Mouse (Mus musculus) T-helper 17 cell (primary cell): ENCODE results near the gene Islr.

Experiments used
- in situ Hi-C, 2 experiments: fragments of 300-600 bp; cut with MboI, MseI; formaldehyde crosslinking; loops; 1 replicate in 1 of 2; 2 replicates in 1 of 2; pipeline ENCODE4 v1.15.1; 2025; ENCODE audit warnings: high pct_unique_total_duplicates in 2 of 2

The Islr gene

DNA sequence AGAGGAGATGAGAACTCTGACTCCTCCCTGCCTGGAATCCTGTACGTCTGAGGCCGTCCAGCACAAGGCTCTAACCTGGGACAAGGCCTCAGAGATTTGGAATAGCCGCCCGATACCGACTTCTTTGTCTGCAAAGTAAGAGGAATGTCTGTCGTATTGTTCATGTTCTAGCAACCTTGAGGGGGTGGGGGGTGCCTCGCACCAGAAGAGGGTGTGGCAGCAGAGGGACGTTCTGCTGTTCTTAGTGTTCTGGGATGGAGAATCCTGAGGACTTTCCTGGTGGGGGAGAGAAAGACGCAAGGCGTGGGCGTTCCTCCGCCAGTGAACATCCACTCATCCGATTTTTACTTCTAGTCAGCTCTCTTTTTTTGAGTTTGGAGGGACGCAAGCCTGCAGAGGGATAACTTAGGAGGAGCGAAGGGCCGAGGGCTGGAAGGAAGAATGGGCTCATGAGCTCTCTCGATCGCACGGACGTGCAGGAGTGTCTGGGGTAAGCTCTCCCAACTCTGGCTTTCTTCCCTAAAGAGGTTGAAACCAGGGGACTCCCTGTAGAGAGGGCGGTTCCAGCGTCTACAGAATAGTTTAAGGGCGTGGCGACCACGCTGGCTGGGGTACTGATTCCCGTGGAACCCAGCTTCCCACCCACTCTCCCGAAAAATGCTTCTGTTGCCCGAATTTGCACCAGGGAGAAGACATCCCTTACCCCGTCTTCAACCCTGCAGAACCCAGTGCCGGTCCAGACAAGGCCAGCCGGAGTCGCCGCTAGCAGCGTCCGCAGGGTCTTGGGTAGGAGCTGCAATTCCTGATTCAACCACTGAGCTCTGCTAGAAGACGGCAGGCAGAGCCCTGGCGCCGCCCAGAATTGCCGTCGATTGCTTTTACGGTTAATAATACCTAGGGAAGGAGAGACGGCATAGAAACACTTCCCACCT is at the start of gene Islr, which contains the start of gene Islr2:
Gene Islr, minus strand, starts transcription at position 791 of the 932 bp plus-strand sequence.
Gene Islr2, minus strand, starts transcription at position 804 of the 932 bp plus-strand sequence.
- in situ Hi-C loops = loop anchor here in 1 of 2 experiments (5.0 kb wide), 1 partner anchor 166 kb away; no protein-coding TSS in a partner anchor

DNA sequence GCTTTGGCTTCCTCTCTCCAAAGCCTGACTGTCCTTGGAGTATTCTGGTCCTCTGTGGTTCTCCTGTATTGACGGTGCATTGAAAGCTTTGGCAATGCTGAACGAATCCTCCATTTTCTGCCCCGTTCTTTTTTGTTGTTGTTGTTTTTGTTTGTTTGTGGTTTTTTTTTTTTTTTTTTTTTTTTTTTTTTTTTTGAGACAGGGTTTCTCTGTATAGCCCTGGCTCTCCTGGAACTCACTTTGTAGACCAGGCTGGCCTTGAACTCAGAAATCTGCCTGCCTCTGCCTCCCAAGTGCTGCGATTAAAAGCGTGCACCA is 49.7 kb upstream of the Islr start:
- in situ Hi-C loops = loop anchor here in 1 of 2 experiments (25.0 kb wide), 1 partner anchor 1234 kb away; the partner anchor contains the start of gene Arih1

DNA sequence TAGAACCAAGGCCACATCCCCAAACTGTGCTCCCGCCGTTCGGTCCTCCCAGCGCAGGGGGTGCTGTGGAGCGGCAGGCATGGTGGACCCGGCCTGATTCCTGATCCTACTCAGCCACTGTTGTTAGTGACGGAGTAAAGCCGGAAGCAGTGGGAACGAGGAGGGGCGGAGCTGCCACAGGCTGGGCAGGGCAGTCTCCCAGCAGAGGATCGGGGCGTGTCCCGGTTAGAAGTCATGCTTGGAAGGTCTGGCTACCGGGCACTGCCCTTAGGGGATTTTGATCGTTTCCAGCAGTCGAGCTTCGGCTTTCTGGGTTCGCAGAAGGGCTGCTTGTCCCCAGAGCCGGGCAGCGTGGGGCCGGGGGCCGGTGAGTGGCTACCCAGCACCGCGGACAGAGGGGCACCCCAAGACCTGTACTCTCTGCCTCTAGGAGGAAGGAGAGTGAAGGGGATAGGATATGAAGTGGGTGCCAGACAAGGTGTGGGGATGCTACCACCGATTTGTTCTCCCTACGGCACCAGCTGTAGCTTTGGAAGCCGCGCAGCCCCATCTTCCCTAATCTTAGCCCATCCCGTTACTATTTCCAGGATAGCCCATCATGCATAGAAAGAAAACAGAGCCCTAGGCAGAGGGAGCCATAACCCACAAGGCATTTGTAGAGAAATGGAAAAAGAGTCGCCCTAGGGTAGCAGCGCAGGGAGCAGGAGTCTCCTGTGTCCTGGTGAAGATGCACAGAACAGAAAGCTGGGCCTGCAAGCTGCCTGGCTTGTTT is 49.1 kb upstream of the Islr start, which contains the start of gene Stoml1:
Gene Stoml1, plus strand, starts transcription at position 132 of the 772 bp plus-strand sequence.
- in situ Hi-C loops = loop anchor here in 1 of 2 experiments (25.0 kb wide), 1 partner anchor 1234 kb away; the partner anchor contains the start of gene Arih1

DNA sequence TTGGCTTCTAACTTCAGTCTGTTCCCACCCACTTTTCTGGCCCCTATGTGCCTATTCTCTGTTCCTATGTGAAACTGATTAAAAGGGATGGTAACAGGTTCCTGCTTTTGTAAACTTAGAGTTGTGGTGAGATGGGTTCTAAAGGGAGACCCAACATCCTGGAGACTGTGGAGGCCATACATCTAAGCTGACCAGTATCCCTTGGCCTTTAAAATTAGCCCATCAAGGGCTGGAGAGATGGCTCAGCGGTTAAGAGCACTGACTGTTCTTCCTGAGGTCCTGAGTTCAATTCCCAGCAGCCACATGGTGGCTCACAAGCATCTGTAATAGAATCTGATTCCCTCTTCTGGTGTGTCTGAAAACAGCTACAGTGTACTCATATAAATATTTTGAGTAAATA is 46.6 kb upstream of the Islr start:
- in situ Hi-C loops = loop anchor here in 1 of 2 experiments (25.0 kb wide), 1 partner anchor 1237 kb away; the partner anchor contains the start of gene Arih1

DNA sequence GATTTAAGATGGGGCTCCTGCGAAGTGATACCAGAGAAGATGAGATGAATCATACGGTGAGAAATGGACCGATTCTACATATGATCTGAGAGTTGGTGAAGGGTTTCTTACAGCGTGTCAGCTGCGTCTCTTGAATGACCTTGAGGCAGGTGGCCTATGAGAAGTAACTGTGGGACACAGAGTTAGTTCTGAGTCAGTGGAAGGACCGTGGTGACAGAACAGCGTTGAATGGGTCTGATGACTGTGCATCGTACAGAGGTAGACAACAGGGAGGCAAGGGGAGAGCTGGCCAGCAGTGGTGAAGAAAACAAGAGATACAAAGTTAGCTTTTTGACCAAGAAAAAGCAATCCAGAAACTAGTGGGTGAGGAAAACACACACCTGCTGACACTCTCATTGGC is 46.2 kb upstream of the Islr start:
- in situ Hi-C loops = loop anchor here in 1 of 2 experiments (25.0 kb wide), 1 partner anchor 1237 kb away; the partner anchor contains the start of gene Arih1

DNA sequence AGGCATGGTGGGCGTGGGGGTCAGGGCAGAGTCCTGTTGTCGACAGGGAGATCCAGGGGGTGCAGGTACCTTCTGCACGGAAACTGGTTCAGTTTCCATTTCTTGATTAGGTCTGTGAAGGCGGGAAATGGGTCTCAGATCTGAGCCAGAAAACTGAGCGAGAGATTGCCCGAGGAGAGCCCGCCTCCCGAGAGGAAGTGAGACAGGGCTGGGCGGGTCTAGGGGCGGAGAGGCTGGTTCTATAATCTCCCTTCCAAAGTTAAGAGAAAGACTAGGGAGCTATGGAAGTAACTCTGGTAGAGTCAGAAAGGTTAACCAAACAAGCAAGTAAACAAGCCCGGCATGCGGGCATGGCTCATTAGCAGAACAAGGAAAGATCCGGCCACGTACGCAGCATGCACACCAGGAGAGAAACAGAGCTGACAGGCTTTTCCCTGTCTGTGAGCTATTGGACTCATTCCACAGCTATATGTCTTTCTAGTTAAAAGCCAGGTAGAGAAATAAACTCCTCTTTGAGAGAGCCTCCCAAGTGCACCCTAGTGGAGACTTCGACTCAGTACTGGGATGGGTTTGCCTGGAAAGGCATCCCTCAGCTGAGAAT is 45.6 kb upstream of the Islr start, which contains the start of gene Pml:
Gene Pml, minus strand, starts transcription at position 195 of the 601 bp plus-strand sequence.
- in situ Hi-C loops = loop anchor here in 1 of 2 experiments (25.0 kb wide), 1 partner anchor 1238 kb away; the partner anchor contains the start of gene Arih1

DNA sequence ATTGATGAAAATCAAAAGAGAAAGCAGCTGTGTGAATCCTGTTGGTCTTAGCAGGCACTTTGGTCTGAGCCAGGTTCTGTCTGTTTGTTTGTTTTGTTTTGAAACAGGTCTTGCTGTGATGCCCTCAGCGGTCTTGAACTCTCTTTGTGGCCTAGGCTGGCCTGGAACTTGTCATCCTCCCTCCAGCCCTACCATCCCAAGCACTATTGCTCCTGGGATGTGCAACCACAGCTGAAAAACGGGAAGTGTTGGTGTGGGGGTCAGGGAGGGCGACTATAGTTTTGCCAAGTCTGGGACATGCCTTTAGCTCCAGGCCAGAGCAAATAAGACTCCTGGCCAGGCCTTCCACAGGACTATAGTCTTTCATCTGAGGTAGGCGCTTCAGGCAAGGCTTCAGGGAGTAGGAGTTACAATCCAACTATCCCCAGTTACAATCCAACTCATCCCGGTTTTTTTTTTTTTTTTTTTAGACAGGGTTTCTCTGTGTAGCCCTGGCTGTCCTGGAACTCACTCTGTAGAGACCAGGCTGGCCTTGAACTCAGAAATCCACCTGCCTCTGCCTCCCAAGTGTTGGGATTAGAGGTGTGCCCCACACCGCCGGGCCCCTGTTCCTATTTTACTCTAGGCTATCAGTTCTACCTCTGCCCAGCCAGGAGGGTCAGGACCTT is 44.8 kb upstream of the Islr start:
- in situ Hi-C loops = no loop called here

DNA sequence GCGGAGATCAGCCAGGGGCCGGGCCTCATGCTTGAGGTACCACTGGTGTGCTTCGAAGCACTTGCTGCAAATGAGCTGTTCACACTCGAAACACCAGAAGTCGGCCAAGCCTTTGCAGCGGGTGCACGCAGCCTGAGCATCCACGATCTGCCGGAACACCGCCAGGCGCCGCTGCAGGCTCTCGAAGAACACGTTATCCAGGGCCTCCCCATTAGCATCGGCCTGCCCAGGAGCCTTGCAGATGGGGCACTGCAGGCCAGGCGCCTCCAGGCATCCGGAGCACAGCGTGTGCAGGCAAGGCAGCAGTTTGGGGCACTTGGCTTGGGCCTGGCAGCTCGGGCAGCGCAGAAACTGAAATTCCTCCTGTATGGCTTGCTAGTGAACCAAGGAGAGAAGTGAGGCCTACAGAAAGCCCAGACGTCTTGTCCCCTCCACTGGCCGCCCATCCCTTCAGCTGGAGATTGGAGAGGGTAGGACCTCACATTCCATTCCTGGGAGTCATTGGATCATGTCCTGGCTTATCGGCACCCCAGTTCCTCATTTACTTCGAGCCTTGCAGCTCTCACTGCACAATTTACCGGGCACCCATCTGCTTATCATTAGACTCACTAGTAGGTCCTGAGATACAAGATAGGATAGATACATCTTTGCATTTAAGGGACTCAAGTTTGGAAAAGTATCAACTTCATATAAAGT is 43.1 kb upstream of the Islr start:
- in situ Hi-C loops = no loop called here

DNA sequence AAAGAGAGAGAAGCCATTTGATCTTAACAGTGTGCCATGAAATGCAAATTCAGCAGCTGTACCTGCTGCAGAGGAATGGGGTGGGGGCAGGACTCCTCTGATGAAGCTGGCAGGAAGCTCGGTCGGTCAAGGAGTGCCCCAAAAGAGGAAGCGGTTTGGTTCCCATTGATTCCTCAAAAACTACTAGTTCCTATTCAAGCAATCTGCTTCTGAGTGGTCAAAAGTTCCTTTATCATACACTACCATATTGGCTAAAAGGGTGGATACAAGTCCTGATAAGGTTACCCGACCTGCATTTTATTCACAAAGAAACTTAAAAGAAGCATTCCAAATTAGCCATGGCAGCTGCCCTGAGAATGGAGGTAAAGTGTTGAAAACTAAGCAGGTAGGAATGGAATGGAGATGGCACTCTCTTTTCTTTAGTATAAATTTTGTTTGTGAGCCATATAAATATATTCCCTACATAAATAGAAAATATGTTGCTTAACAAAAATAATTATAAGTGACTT is 42.0 kb upstream of the Islr start:
- in situ Hi-C loops = no loop called here

DNA sequence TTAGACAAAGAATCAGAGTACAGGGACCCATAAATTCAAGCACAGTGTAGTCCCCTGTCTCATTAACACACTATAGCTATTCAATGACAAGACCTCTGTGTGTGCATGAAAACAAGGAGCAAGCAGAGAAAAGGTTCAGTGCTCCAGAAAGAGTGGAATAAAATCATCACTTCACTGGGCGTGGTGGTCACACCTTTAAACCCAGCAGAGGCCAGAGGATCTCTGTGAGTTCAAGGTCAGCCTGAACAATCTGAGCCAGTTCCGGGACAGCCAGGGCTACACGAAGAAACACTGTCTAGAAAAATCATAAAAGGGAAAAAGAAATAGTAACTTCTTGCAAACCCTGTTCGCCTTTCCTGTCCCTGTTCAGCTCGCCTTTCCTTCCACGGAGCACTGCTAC is 39.6 kb upstream of the Islr start:
- in situ Hi-C loops = loop anchor here in 1 of 2 experiments (5.0 kb wide), 1 partner anchor 39 kb away; no protein-coding TSS in a partner anchor

DNA sequence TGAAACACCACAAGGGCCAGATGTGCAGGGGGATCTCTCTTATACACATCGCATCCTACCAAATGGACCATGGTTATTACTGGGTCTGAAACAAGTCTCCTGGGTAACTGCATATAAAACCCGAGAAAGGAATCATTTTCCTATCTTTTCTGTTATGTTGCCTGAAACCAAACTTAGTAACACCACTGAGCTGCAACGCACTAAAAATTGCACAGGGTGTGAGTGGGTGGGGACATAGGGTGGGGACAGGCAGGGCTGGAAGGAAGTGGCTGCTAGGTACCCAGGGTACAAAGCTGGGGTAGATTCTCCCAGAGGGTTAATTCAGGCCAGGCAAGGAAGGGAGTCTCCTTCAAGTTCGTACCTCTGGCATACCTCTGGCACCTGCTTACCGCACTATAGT is 38.6 kb upstream of the Islr start:
- in situ Hi-C loops = loop anchor here in 1 of 2 experiments (5.0 kb wide), 1 partner anchor 40 kb away; no protein-coding TSS in a partner anchor

DNA sequence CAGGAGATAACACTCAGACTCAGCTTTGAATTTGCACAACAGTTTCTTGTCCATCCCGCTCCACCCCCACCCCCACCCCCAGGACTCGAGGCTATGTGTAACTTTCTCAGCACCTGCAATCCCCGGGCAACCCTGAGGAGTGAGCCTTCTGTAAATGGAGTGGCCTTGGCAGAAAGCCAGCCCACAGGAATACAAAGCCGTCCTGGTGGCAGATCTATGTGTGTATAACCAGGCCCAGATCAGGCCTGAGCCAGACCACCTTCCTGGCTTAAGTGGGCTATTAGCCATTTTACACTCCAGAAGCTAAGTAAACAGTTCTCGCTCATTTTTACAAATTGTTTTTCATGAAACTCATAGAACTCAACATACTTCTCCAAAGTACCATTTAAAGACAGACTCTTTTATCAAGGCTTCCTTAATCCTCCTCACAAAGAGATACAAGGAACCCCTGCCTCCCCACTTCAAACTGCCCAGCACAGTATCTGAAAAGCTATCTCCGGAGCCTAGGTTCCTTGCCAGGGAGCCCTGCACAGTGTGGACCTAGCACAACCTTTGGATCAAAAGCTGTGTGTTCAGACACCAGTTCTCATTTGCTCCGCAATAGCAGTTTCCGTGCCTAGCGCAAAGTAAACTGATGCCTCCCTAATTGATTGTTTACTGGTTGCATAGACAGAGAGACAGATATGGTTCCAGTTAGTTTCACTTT is 37.8 kb upstream of the Islr start:
- in situ Hi-C loops = loop anchor here in 1 of 2 experiments (5.0 kb wide), 1 partner anchor 40 kb away; no protein-coding TSS in a partner anchor

DNA sequence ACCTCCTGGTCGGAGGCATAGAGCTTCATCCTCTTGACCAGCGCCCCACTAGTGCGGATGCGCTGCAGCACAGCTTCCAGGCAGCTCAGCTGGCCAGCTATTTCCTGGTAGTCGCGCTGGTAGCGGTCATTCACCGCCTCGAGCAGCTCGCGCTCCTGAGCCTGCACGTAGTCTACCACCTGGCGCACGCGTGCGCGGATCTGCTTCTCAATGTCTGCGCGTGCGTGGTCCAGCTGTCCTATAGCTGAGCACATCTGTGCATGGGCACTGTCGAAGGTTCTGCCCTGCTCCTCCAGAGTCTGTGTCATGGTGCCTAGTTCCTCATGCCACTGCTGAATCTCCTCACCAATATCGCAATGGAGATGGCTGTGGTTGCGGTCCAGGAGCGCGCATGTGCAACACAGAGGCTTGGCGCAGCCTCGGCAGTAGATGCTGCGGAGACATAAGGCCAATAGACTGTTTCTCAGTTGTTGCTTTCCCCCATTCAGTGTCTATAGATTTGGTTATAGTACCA is 30.5 kb upstream of the Islr start:
- in situ Hi-C loops = loop anchor here in 1 of 2 experiments (5.0 kb wide), 1 partner anchor 278 kb away; no protein-coding TSS in a partner anchor

DNA sequence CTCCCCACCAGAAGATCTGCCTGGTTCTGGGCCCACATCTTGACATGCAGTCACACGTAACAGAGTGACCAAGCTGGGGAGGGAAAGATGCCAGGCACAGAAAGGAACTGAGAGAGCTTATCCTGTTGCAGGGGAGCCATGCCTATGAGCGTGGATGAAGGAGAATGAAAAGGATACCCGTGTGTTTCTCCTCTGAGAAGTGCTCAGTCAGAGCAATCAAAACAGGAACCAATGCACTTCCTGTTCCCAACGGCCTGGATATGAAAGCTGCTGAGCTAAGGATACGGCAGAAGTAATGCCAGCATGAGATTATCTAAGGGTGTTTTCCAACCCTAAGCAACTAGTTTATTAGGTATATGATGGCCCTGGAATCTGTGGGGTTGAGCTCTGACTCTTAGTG is 28.3 kb upstream of the Islr start:
- in situ Hi-C loops = loop anchor here in 1 of 2 experiments (5.0 kb wide), 1 partner anchor 280 kb away; no protein-coding TSS in a partner anchor

DNA sequence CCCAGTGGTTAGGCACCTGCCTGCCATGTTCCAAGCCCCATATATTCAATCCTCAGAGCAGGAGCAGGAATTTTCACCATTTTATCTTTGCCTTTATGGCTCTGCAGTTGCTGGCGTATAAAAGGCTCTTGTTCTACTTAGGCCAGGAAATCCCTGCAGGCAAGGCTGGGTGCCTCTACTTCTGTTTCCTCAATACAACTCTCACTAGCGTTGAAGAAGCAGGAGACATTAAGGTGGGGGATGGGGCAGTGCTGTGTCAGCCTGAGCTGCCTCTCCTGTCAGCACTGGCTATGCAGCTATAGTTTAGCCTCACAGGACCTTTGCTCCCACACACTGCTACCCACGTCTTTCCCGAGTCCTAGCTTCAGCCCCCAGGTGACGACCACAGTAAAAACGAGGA is 27.6 kb upstream of the Islr start:
- in situ Hi-C loops = loop anchor here in 1 of 2 experiments (5.0 kb wide), 1 partner anchor 281 kb away; no protein-coding TSS in a partner anchor

DNA sequence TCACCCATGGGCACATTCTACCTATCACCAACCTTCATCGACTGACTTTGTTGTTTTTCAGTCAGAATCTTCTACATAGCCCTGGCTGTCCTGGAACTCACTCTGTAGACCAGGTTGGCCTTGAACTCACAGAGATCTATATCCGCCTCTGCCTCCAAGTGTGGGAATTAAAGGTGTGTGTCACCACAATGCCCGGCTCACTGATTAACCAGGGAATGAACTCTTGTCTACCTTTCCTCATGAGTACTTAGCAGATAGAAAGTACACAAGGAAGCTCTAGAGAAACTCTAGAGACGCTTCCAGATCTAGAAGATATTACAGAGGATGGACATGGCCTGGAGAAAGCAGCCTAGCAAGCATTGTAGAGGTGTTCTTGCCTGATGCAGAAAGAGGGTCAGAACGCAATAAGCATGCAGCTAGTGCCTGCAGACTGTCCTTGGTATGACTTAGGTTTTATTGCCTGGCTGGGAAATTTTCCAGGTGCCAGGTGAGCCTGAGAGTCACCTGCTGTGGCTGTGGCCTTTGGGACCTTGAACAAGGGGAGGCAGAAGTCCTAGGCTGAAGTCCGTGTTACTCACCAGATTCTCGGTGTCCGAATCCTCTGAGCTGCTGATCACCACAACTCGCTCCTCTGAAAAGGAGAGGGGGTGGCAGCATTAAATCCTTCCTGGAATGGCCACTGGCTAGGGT is 24.8 kb upstream of the Islr start:
- in situ Hi-C loops = loop anchor here (5.0 to 10.0 kb wide), 2 partner anchors 53 to 146 kb away; partner anchors contain the start of gene Tbc1d21 (in 1 of the 2)
